Mouse (Mus musculus) forebrain, embryonic 11.5 days (tissue): ENCODE data around the gene Cacnb2. TPM values are rescaled to one million over a fixed set of nuclear protein-coding genes. Genes with fewer than 3 reads are reported as not detected.
"Not testable (repeated sequence)": the region's sequence is repeated elsewhere in the genome, so short reads cannot be mapped to it uniquely, and the experiment has no call there.

Experiments used
- ATAC-seq: fragments of 200-750 bp; cut with Nextera tagmentation; replicated peaks from 2 replicates; pipeline ENCODE4 v1.8.0; 2017; ENCODE audit warnings: moderate TSS enrichment; ENCODE audit not compliant: low FRiP score
- DNase-seq: peaks from one replicate; pipeline ENCODE4 v3.0.0-alpha.2; 2017; ENCODE audit warnings: low spot score
- H3K27ac ChIP-seq: fragments of 300-500 bp; sonication (generic); 2 replicates; pipeline ENCODE4 v1.5.1; 2014; ENCODE audit warnings: low read depth, low read length
- H3K27me3 ChIP-seq: fragments of 300-500 bp; sonication (generic); 2 replicates; pipeline ENCODE4 v1.6.1; 2014; ENCODE audit warnings: mild to moderate bottlenecking, low read length, mixed read lengths; ENCODE audit not compliant: control insufficient read depth, insufficient read depth
- H3K36me3 ChIP-seq: fragments of 300-500 bp; sonication (generic); 2 replicates; pipeline ENCODE4 v1.6.1; 2014; ENCODE audit warnings: mild to moderate bottlenecking, low read length, moderate library complexity, mixed read lengths; ENCODE audit not compliant: control insufficient read depth, insufficient read depth
- H3K4me1 ChIP-seq: fragments of 300-500 bp; sonication (generic); replicated peaks from 2 replicates; pipeline ENCODE4 v1.6.1; 2014; ENCODE audit warnings: low read length, mixed read lengths; ENCODE audit not compliant: control insufficient read depth, insufficient read depth
- H3K4me2 ChIP-seq: fragments of 300-500 bp; sonication (generic); 2 replicates; pipeline ENCODE4 v1.6.1; 2014; ENCODE audit warnings: low read depth, mild to moderate bottlenecking, low read length, moderate library complexity, mixed read lengths; ENCODE audit not compliant: severe bottlenecking
- H3K4me3 ChIP-seq: fragments of 300-500 bp; sonication (generic); 2 replicates; pipeline ENCODE4 v1.5.1; 2014; ENCODE audit warnings: low read depth, low read length
- H3K9ac ChIP-seq: fragments of 300-500 bp; sonication (generic); 2 replicates; pipeline ENCODE4 v1.6.1; 2014; ENCODE audit warnings: low read length
- H3K9me3 ChIP-seq: fragments of 300-500 bp; sonication (generic); 2 replicates; pipeline ENCODE4 v1.6.1; 2016; ENCODE audit warnings: low read length, mixed read lengths; ENCODE audit not compliant: control insufficient read depth
- WGBS: fragments of 180-500 bp; shearing (Covaris S2); extraction: QIAGEN DNeasy Blood & Tissue Kit; methylation state at CpG from one replicate; pipeline ENCODE4 v1.1.7; 2014; 5-methylcytosine and 5-hydroxymethylcytosine counted together
- polyA plus RNA-seq: library from polyadenylated mRNA; unstranded; fragments of >200 nt; fragmentation: Nextera tagmentation; extraction: Ambion mirVana; gene quantifications from 2 replicates; pipeline ENCODE4 v1.2.1, GENCODE M21; 2014

Cacnb2 gene
- polyA plus RNA-seq, 1 experiment from 2014 or later, result 4.0 TPM

GRCm38 (mm10) chr2:14726601-14727000, 123.7 kb downstream of the Cacnb2 start:
- H3K4me1 ChIP-seq, DNase-seq, H3K9ac ChIP-seq, H3K27me3 ChIP-seq, H3K4me3 ChIP-seq, H3K36me3 ChIP-seq, H3K4me2 ChIP-seq, H3K9me3 ChIP-seq, ATAC-seq, H3K27ac ChIP-seq: not testable (repeated sequence)
- 93% methylated on average over 13 of the region's 13 CpGs for WGBS

DNA sequence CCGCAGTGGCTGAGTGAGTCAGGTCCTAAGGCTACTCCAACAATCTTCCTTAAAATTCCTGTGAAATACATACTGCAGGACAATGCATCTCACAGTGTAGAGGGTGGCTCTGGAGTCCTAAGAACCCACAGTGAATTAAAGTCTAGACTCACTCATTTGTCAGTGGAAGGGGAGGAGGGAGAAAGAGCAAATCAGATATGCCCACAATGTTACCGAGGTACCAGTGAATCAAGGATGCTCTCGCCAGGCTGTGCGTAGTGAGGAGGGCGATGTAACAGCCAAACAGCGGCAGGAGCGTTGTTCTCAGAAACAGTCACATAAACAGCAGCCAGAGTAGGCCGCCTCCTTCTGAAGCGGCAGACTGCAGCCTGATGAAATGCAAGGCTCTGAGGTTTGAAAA, 136.0 kb downstream of the Cacnb2 start:
- Histone ChIP-seq H3K27me3 (no peaks in the 10 kb centered on the region), H3K9ac (no peak overlapping the region), H3K9me3 (no peaks in the 10 kb centered on the region), H3K27ac (no peak overlapping the region), H3K4me3 (no peak overlapping the region), H3K4me2 (no peak overlapping the region), H3K4me1 (no peaks in the 10 kb centered on the region), H3K36me3 (no peaks in the 10 kb centered on the region)
- DNase-seq, result no peak
- 58% methylated on average over 9 of the region's 9 CpGs for WGBS
- no peak for ATAC-seq

- Histone ChIP-seq H3K4me1 (no peaks in the 10 kb centered on the region), H3K4me3 (no peak overlapping the region), H3K27ac (no peak overlapping the region), H3K9me3 (no peaks in the 10 kb centered on the region), H3K27me3 (no peaks in the 10 kb centered on the region), H3K36me3 (no peaks in the 10 kb centered on the region), H3K4me2 (no peak overlapping the region), H3K9ac (no peak overlapping the region)
- ATAC-seq (no peak), DNase-seq (no peak)
- WGBS, result 90% methylated on average over 15 of the region's 15 CpGs
Measured at GRCm38 (mm10) chr2:14739510-14739909, 136.6 kb downstream of the Cacnb2 start.

GRCm38 (mm10) chr2:14740359-14740758, 137.5 kb downstream of the Cacnb2 start:
- Histone ChIP-seq H3K4me1 (no peaks in the 10 kb centered on the region), H3K27me3 (no peaks in the 10 kb centered on the region), H3K4me2 (no peak overlapping the region), H3K9ac (no peak overlapping the region), H3K4me3 (no peak overlapping the region), H3K36me3 (no peaks in the 10 kb centered on the region), H3K9me3 (no peaks in the 10 kb centered on the region), H3K27ac (no peak overlapping the region)
- peak; percentile 52 for DNase-seq
- 0 out of 2 replicates have a peak, but pooled peaks have one; percentile 59 for ATAC-seq
- WGBS, result 38% methylated on average over 7 of the region's 7 CpGs

DNA sequence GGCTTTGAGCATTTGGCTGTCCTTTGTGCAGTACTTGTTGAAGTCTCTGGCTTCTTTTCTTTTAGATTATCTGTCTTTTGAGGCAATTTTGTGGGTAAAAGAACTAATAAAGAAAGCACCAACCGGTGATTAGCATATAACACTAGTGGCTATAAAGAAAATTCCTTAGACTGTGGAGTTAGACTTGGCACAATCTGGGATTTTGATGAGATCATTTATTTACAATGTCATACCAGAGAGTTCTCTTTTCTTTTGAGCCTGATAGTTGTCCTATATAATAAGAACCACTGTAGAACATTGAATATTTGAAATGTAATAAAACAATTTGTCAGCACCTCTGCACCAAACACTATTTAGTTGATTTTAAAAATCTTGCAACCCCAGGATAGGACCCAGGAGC, 141.9 kb downstream of the Cacnb2 start:
- WGBS, result 86% methylated on average over 1 of the region's 1 CpGs
- Histone ChIP-seq H3K9me3 (no peaks in the 10 kb centered on the region), H3K4me2 (no peak overlapping the region), H3K9ac (no peak overlapping the region), H3K27me3 (no peaks in the 10 kb centered on the region), H3K36me3 (no peaks in the 10 kb centered on the region), H3K27ac (no peak overlapping the region), H3K4me3 (no peak overlapping the region), H3K4me1 (no peaks in the 10 kb centered on the region)
- DNase-seq (no peak), ATAC-seq (no peak)

GRCm38 (mm10) chr2:14762846-14763245, 160.0 kb downstream of the Cacnb2 start:
- no peak for DNase-seq
- Histone ChIP-seq H3K4me2 (no peak overlapping the region), H3K9me3 (no peaks in the 10 kb centered on the region), H3K36me3 (no peaks in the 10 kb centered on the region), H3K9ac (no peak overlapping the region), H3K27me3 (no peaks in the 10 kb centered on the region), H3K27ac (no peak overlapping the region), H3K4me1 (no peaks in the 10 kb centered on the region), H3K4me3 (no peak overlapping the region)
- ATAC-seq, result no peak
- WGBS, result 60% methylated on average over 4 of the region's 4 CpGs

- H3K36me3 ChIP-seq, result no peaks in the 10 kb centered on the region
- WGBS, result 88% methylated on average over 6 of the region's 6 CpGs
- ATAC-seq (no peak), DNase-seq (no peak)
- no peaks in the 10 kb centered on the region for H3K4me1 ChIP-seq
- H3K9ac ChIP-seq, result no peak overlapping the region
- H3K4me2 ChIP-seq, result no peak overlapping the region
- no peaks in the 10 kb centered on the region for H3K9me3 ChIP-seq
- H3K27ac ChIP-seq, result no peak overlapping the region
- no peaks in the 10 kb centered on the region for H3K27me3 ChIP-seq
- H3K4me3 ChIP-seq, result no peak overlapping the region
Measured at GRCm38 (mm10) chr2:14763931-14764330, 161.0 kb downstream of the Cacnb2 start.

DNA sequence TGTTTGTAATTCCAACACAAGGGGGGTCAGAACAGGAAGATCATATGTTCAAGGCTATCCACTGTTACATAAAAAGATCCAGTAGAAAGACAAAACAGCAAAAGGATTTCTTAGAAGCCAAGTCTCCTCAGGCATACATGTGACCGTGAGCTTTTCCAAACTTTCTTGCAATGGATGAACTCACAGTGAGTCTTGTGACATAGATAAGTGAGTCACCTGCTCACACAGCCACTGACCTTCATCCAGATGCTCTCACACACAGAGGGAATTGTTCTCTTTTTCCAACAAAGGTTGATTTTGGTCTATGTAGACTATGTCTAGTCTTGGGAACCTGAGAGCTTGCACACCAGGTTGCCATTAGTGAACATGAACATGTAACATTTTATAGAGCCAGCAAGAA, 166.6 kb downstream of the Cacnb2 start:
- Histone ChIP-seq H3K4me3 (no peak overlapping the region), H3K9ac (no peak overlapping the region), H3K9me3 (no peaks in the 10 kb centered on the region), H3K4me1 (no peaks in the 10 kb centered on the region), H3K4me2 (no peak overlapping the region), H3K27ac (no peak overlapping the region), H3K36me3 (no peaks in the 10 kb centered on the region), H3K27me3 (no peaks in the 10 kb centered on the region)
- DNase-seq (no peak), ATAC-seq (no peak)
- 94% methylated on average over 1 of the region's 1 CpGs for WGBS

DNA sequence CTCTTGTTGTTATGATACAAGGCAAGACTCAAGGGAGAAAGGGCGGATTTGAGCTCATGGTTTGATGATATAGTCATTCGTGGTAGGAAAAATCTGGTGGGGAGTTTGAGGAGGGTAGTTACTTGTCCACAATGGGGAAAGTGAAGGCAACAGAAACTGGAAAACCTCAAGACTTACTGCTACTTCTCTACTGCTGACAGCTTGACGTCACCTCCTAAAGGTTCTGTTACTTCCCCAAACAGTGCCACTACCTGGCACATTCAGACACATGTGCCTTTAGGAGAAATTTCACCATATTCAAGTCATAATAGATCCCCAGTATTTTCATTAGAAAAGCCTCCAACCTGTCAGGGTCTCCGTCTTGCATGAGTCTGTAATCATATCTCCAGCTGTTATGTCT, 167.7 kb downstream of the Cacnb2 start:
- no peak for DNase-seq
- H3K4me1 ChIP-seq, result no peaks in the 10 kb centered on the region
- no peaks in the 10 kb centered on the region for H3K9me3 ChIP-seq
- 88% methylated on average over 4 of the region's 4 CpGs for WGBS
- H3K4me2 ChIP-seq, result no peak overlapping the region
- no peaks in the 10 kb centered on the region for H3K27me3 ChIP-seq
- no peak overlapping the region for H3K9ac ChIP-seq
- no peak overlapping the region for H3K4me3 ChIP-seq
- H3K27ac ChIP-seq, result no peak overlapping the region
- H3K36me3 ChIP-seq, result no peaks in the 10 kb centered on the region
- ATAC-seq, result no peak
